Mouse (Mus musculus) lung, postnatal 10 days (tissue): ENCODE measurements around the gene Ctdspl2.
A peak's percentile ranks its signal among the peaks of the same experiment; 100 is the strongest.
"Not testable (repeated sequence)": the region's sequence is repeated elsewhere in the genome, so short reads cannot be mapped to it uniquely, and the experiment has no call there.

Source experiments
- DNase-seq: peaks from one replicate; pipeline ENCODE4 v3.0.0; 2021

Ctdspl2 gene

GRCm38 (mm10) chr2:121955765-121956223 lies at the start of gene Ctdspl2, which contains the start of gene Mageb3:
Ctdspl2 (plus strand) TSS chr2:121956001.
Mageb3 (minus strand) TSS chr2:121956092.
- DNase-seq = peak; percentile 99

- DNase-seq = no peak
Measured at GRCm38 (mm10) chr2:121909975-121910374, 45.8 kb upstream of the Ctdspl2 start.

DNA sequence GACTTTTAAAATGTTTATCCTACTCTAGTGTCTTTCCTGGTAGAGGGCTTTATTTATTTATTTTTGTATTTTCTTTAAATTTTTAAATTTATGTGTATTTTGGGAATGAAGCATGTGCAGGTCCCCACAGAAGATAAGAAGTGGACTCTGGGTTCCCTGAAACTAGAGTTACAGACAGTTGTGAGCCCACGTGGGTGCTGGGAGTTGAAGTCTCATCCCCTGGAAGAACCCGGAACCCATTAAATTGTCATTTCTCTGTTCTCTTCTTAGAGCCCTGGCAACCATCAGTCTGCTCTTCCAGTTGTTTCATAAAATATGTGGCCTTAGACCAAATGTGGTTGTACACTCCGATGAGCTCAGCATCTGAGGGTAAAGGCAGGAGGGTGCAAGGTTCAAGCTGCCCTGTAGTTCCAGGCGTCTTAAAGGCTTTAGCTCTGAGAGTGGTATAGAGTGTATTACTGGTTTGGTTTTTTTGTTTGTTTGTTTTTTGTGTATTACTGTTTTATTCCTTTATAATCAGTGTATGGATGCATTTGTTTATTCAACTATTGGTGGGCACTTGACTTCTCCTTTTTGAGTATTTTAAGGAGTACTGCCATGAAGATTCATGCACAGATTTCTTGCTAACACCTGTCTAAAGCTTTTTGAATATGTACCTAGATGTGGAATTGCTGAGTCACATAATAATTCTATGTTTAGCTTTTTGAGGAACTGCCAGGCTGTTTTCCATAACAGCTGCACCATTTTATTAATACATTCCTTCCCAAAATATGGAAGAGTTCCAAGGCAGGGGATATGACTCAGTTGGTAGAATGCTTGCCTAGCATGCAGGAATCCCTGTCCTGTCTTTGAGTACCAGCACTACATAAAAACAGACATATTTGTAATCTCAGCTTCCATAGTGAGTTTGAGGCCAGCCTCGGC lies 39.5 kb upstream of the Ctdspl2 start:
- peak; percentile 32 for DNase-seq

GRCm38 (mm10) chr2:121937624-121938023 lies 18.2 kb upstream of the Ctdspl2 start:
- not testable (repeated sequence) for DNase-seq

GRCm38 (mm10) chr2:121943364-121943763 lies 12.4 kb upstream of the Ctdspl2 start:
- DNase-seq = no peak

DNA sequence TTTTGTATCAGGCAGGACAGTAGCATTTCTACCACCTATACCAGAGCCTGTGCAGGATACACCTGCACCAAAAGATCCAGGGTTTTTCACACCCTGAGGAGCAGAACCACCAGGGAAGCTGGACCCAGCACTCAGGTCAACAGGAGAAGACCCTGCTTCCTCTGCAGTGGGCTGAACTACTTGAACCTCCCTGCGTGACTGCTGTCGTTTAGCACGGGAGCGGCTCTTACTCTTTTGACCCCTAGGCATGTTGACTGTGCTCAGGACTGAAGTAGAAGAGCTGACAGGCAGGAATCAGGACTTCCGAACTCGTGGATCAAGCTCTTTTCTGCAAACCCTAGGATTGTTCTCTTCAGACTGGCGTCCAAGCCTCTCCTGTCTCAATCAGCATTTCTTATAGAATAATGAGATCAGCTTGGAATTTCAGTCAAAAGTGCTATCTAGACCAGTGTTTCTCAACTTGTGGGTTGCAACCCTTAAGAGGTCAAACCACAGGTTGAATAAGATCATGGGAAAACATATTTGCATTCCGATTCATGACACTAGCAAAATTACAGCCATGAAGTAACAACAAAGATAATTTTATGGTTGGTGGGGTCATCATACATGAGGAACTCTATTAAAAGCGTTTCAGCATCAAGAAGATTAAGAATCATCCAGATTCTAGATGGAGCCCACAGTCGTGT lies 687 bp upstream of the Ctdspl2 start:
- no peak for DNase-seq

DNA sequence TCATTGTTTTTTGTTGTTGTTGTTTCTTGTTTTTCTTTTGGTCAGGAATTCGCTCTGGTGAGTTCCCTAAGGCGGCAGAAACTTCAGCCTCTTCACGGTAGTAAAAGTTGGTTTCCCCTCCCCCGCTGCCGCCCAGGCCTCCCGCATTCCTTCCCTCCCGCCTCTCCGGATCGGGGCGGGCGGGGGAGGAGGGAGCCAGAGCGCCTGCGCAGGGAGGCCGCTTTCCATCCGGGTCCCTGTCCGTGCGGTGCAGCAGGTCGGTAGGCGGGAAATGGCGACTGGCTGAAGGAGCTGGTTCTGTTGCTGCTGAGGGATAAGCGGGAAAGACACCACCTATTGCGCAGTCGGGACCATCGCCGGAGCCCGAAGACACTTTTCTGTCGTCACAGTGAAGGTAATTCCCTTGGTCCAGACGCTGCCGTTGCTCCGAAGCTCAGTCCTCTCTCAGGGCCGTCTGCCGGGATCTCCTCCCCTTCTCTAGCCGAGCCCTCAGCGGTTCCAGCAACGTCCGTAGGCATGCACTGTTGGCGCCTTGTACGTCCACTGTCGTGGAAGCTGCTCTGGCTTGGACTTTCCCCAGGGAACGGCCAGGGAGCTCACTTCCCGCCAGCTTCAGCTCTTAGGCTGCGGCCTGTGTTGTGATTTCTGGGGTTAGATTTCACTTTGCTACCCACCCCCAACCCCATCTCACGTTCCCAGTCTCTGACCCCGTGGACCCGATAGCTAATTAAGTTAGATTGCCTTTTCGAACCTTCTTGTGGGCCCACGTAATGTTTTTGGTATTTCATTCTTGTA lies 620 bp downstream of the Ctdspl2 start:
- peak; percentile 97 for DNase-seq

GRCm38 (mm10) chr2:121957216-121957792 lies 1.5 kb downstream of the Ctdspl2 start:
- DNase-seq = no peak

DNA sequence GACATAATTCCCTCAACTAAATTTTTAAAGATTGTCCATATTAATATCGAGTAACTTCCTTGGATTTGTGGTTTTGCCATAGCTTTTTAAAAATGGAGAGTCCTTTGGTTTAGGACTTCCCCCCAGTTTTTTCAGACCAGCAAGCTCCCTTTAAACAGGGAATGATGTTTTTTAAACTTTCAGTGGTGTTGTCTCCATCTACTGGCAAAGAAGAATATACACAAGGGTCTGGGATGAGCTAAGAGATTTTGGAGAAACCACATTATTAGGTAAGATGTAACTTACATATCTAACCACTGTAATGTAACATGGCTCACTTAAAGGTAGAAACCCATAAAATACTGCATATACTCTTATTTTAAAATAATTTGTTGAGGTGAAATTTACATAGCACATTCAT lies 39.9 kb downstream of the Ctdspl2 start:
- no peak for DNase-seq

DNA sequence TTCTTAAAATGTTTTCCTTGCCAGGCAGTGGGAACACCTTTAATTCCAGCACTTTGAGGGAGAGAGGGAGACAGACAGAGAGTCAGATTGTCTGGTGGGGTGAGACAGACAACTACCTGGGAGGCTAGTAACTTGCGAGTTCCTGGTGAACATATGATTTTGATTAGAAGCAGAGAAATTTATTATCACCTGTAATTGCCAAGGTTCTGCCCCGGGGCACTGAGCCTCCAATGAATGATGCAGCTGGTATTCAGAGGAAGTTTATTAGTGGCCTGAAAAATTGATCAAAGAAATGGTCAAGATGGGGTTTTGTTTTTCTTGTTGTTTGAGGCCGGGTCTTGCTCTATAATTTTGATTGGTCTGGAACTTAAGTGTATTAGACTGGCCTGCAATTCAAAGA lies 53.0 kb downstream of the Ctdspl2 start:
- no peak for DNase-seq

GRCm38 (mm10) chr2:122011441-122011840 lies 55.6 kb downstream of the Ctdspl2 start:
- no peak for DNase-seq

- no peak for DNase-seq
Measured at GRCm38 (mm10) chr2:122018705-122019104, 62.9 kb downstream of the Ctdspl2 start.

DNA sequence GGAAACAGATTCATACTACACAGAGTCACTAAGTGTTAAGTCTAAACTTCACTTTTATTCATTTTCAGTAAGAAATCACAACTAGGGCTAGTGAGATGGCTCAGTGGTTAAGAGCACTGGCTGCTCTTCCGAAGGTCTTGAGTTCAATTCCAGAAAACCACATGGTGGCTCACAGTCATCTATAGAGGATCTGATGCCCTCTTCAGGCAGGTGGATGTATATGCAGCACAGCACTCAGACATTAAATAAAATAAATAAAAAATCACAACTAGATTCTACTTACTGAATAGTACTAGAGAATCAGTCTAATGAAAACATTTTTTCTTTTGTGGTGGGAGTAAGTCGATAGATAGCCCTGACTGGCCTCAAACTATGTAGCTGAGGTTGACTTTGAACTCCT lies 66.5 kb downstream of the Ctdspl2 start:
- DNase-seq = no peak

GRCm38 (mm10) chr2:122027091-122027490 lies 71.3 kb downstream of the Ctdspl2 start:
- not testable (repeated sequence) for DNase-seq

GRCm38 (mm10) chr2:122027862-122028755 lies 72.3 kb downstream of the Ctdspl2 start, which contains the start of gene Eif3j1:
Eif3j1 (plus strand) TSS chr2:122028546.
- DNase-seq = peak; percentile 92

- peak; percentile 50 for DNase-seq
Measured at GRCm38 (mm10) chr2:122028756-122029700, 73.2 kb downstream of the Ctdspl2 start.

- DNase-seq = no peak
Measured at GRCm38 (mm10) chr2:122031970-122032369, 76.2 kb downstream of the Ctdspl2 start.

- no peak for DNase-seq
Measured at GRCm38 (mm10) chr2:122036064-122036463, 80.3 kb downstream of the Ctdspl2 start.

DNA sequence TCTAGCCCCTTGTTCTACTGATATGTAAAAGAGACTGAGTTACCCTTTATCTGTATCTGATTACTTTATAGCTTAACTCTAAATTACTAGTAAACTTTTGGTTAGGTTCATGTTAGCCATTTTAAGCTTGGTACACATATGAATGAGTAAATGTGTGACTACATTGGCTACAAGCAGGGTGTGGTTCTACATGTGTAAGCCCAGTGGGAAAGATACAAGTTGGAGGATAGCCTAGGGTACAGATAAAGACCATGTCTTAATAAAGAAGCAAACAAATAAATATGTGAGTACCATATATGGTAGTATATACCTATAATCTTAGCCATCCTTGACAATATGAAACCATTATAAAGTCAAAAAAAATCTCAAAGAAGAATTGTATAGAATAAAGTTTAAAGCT lies 88.1 kb downstream of the Ctdspl2 start:
- no peak for DNase-seq
